Mouse (Mus musculus) forebrain, embryonic 14.5 days (tissue): Measurements from ENCODE around the gene Tekt3. TPM values are rescaled to one million over a fixed set of nuclear protein-coding genes. Genes with fewer than 3 reads are reported as not detected.
A peak's percentile ranks its signal among the peaks of the same experiment; 100 is the strongest.

Experiments used
- ATAC-seq: fragments of 200-750 bp; cut with Nextera tagmentation; 2 replicates; pipeline ENCODE4 v1.8.0; 2017; ENCODE audit warnings: mild to moderate bottlenecking, moderate library complexity
- DNase-seq: peaks from one replicate; pipeline ENCODE4 v3.0.0-alpha.2; 2015; ENCODE audit warnings: low spot score
- H3K27ac ChIP-seq: fragments of 300-500 bp; sonication (generic); 2 replicates; pipeline ENCODE4 v1.5.1; 2014; ENCODE audit warnings: low read depth, mild to moderate bottlenecking, control low read depth, low read length, moderate library complexity
- H3K27me3 ChIP-seq: fragments of 300-500 bp; sonication (generic); replicated peaks from 2 replicates; pipeline ENCODE4 v1.6.1; 2014; ENCODE audit warnings: low read length, control low read depth, mixed read lengths; ENCODE audit not compliant: control insufficient read depth, insufficient read depth
- H3K36me3 ChIP-seq: fragments of 300-500 bp; sonication (generic); 2 replicates; pipeline ENCODE4 v1.6.1; 2014; ENCODE audit warnings: low read length, control low read depth; ENCODE audit not compliant: control insufficient read depth, insufficient read depth
- H3K4me1 ChIP-seq: fragments of 300-500 bp; sonication (generic); 2 replicates; pipeline ENCODE4 v1.6.1; 2014; ENCODE audit warnings: antibody characterized with exemption, low read length, control low read depth; ENCODE audit not compliant: control insufficient read depth, insufficient read depth
- H3K4me2 ChIP-seq: fragments of 300-500 bp; sonication (generic); 2 replicates; pipeline ENCODE4 v1.6.1; 2014; ENCODE audit warnings: mild to moderate bottlenecking, control low read depth, low read length
- H3K4me3 ChIP-seq: fragments of 300-500 bp; sonication (generic); 2 replicates; pipeline ENCODE4 v1.5.1; 2014; ENCODE audit warnings: low read depth, low read length, control low read depth
- H3K9ac ChIP-seq: fragments of 300-500 bp; sonication (generic); 2 replicates; pipeline ENCODE4 v1.6.1; 2014; ENCODE audit warnings: mild to moderate bottlenecking, low read length, control low read depth, moderate library complexity
- H3K9me3 ChIP-seq: fragments of 300-500 bp; sonication (generic); replicated peaks from 2 replicates; pipeline ENCODE4 v1.6.1; 2016; ENCODE audit warnings: low read length, control low read depth, mixed read lengths; ENCODE audit not compliant: control insufficient read depth
- WGBS: fragments of 180-500 bp; shearing (Covaris S2); extraction: QIAGEN DNeasy Blood & Tissue Kit; methylation state at CpG from one replicate; pipeline ENCODE4 v1.1.7; 2014; 5-methylcytosine and 5-hydroxymethylcytosine counted together
- polyA plus RNA-seq: library from polyadenylated mRNA; unstranded; fragments of >200 nt; fragmentation: Nextera tagmentation; extraction: Ambion mirVana; gene quantifications from 2 replicates; pipeline ENCODE4 v1.2.1, GENCODE M21; 2014

Gene Tekt3
- polyA plus RNA-seq = not detected in 2 replicates

GRCm38 (mm10) chr11:63061446-63061845 lies at the start of gene Tekt3:
TSS of gene Tekt3 (plus strand) at chr11:63061654.
- Histone ChIP-seq H3K27ac (no peak within 1 kb of the TSS), H3K4me2 (no peak within 1 kb of the TSS), H3K36me3 (no peaks in the 10 kb centered on the region), H3K4me1 (no peaks in the 10 kb centered on the region), H3K9ac (no peak within 1 kb of the TSS), H3K9me3 (no peaks in the 10 kb centered on the region), H3K27me3 (no peaks in the 10 kb centered on the region), H3K4me3 (no peak within 1 kb of the TSS)
- 11% methylated on average over 17 of the region's 17 CpGs for WGBS
- ATAC-seq (no peak), DNase-seq (peak; percentile 30)

- H3K4me3 ChIP-seq = no peak overlapping the region
- H3K9me3 ChIP-seq = no peaks in the 10 kb centered on the region
- peak; percentile 68; the same call in 1 of the 2 replicates for ATAC-seq
- WGBS = 53% methylated on average over 6 of the region's 6 CpGs
- peak overlapping the region; percentile 39; the same call in 1 of the 2 replicates for H3K27ac ChIP-seq
- H3K4me2 ChIP-seq = no peak overlapping the region
- H3K36me3 ChIP-seq = no peaks in the 10 kb centered on the region
- H3K9ac ChIP-seq = no peak overlapping the region
- peaks cover 5% of the 10 kb centered on the region; the same call in 1 of the 2 replicates for H3K4me1 ChIP-seq
- H3K27me3 ChIP-seq = no peaks in the 10 kb centered on the region
- peak; percentile 71 for DNase-seq
Observed at GRCm38 (mm10) chr11:63017327-63018082, 43.9 kb upstream of the Tekt3 start.

GRCm38 (mm10) chr11:63018083-63018622 lies 43.3 kb upstream of the Tekt3 start:
- Histone ChIP-seq H3K4me3 (no peak overlapping the region), H3K27ac (peak overlapping the region; percentile 39; the same call in 1 of the 2 replicates), H3K36me3 (no peaks in the 10 kb centered on the region), H3K4me2 (no peak overlapping the region), H3K9me3 (no peaks in the 10 kb centered on the region), H3K9ac (no peak overlapping the region), H3K27me3 (no peaks in the 10 kb centered on the region), H3K4me1 (peaks cover 5% of the 10 kb centered on the region; the same call in 1 of the 2 replicates)
- DNase-seq (no peak), ATAC-seq (peak; percentile 37; the same call in 1 of the 2 replicates)
- WGBS = 82% methylated on average over 6 of the region's 6 CpGs

GRCm38 (mm10) chr11:63020633-63021032 lies 40.8 kb upstream of the Tekt3 start:
- Histone ChIP-seq H3K4me1 (peaks cover 5% of the 10 kb centered on the region; the same call in 1 of the 2 replicates), H3K27me3 (no peaks in the 10 kb centered on the region), H3K27ac (no peak overlapping the region), H3K4me2 (no peak overlapping the region), H3K9ac (no peak overlapping the region), H3K36me3 (no peaks in the 10 kb centered on the region), H3K9me3 (no peaks in the 10 kb centered on the region), H3K4me3 (no peak overlapping the region)
- ATAC-seq = peak; percentile 45; the same call in 1 of the 2 replicates
- DNase-seq = peak; percentile 42

GRCm38 (mm10) chr11:63021141-63021806 lies 40.2 kb upstream of the Tekt3 start:
- WGBS = 82% methylated on average over 5 of the region's 5 CpGs
- no peak overlapping the region for H3K4me3 ChIP-seq

GRCm38 (mm10) chr11:63023461-63023860 lies 38.0 kb upstream of the Tekt3 start:
- no peak for DNase-seq
- 82% methylated on average over 5 of the region's 5 CpGs for WGBS
- Histone ChIP-seq H3K27me3 (no peaks in the 10 kb centered on the region), H3K4me1 (no peaks in the 10 kb centered on the region), H3K27ac (no peak overlapping the region), H3K36me3 (no peaks in the 10 kb centered on the region), H3K9ac (no peak overlapping the region), H3K4me3 (no peak overlapping the region), H3K4me2 (no peak overlapping the region), H3K9me3 (no peaks in the 10 kb centered on the region)
- ATAC-seq = no peak

More at GRCm38 (mm10) chr11:63021141-63021806, 40.2 kb upstream of the Tekt3 start:
- DNase-seq (no peak), ATAC-seq (no peak)
- H3K27ac ChIP-seq = no peak overlapping the region
- H3K4me1 ChIP-seq = peaks cover 5% of the 10 kb centered on the region; the same call in 1 of the 2 replicates
- H3K27me3 ChIP-seq = no peaks in the 10 kb centered on the region
- H3K9ac ChIP-seq = no peak overlapping the region
- H3K4me2 ChIP-seq = no peak overlapping the region
- H3K9me3 ChIP-seq = no peaks in the 10 kb centered on the region
- no peaks in the 10 kb centered on the region for H3K36me3 ChIP-seq

GRCm38 (mm10) chr11:63024136-63024535 lies 37.3 kb upstream of the Tekt3 start:
- H3K4me3 ChIP-seq = no peak overlapping the region
- no peak for ATAC-seq
- no peak for DNase-seq
- no peaks in the 10 kb centered on the region for H3K27me3 ChIP-seq
- no peaks in the 10 kb centered on the region for H3K4me1 ChIP-seq
- H3K9ac ChIP-seq = no peak overlapping the region
- H3K36me3 ChIP-seq = no peaks in the 10 kb centered on the region
- H3K4me2 ChIP-seq = no peak overlapping the region
- no peak overlapping the region for H3K27ac ChIP-seq
- no peaks in the 10 kb centered on the region for H3K9me3 ChIP-seq
- 79% methylated on average over 2 of the region's 2 CpGs for WGBS

GRCm38 (mm10) chr11:63025476-63025875 lies 36.0 kb upstream of the Tekt3 start:
- no peak overlapping the region for H3K4me3 ChIP-seq
- H3K27me3 ChIP-seq = no peaks in the 10 kb centered on the region
- no peak overlapping the region for H3K9ac ChIP-seq
- no peaks in the 10 kb centered on the region for H3K9me3 ChIP-seq
- H3K36me3 ChIP-seq = no peaks in the 10 kb centered on the region
- H3K4me2 ChIP-seq = no peak overlapping the region
- H3K27ac ChIP-seq = no peak overlapping the region
- peak; percentile 74 for DNase-seq
- ATAC-seq = peak; percentile 65; the same call in 1 of the 2 replicates
- WGBS = 77% methylated on average over 6 of the region's 6 CpGs
- no peaks in the 10 kb centered on the region for H3K4me1 ChIP-seq
